Mouse (Mus musculus): ENCODE data around the gene Cfap44.

Cfap44 gene

GRCm38 (mm10) chr16:44394577-44395243, at the start of gene Cfap44:
Cfap44 (plus strand) TSS chr16:44394796.
- peak; percentile 88 for DNase-seq

- DNase-seq = peak; percentile 97
These were observed 47.3 kb upstream of the Cfap44 start, which contains the start of gene Spice1 for GRCm38 (mm10) chr16:44347071-44347901. Spice1 (plus strand) TSS chr16:44347121.

- DNase-seq = no peak
These were observed 44.7 kb upstream of the Cfap44 start for GRCm38 (mm10) chr16:44349801-44350397.

- DNase-seq = no peak
These were observed 38.3 kb upstream of the Cfap44 start for GRCm38 (mm10) chr16:44356291-44356690.

GRCm38 (mm10) chr16:44357571-44358268, 36.9 kb upstream of the Cfap44 start:
- DNase-seq = peak; percentile 85

GRCm38 (mm10) chr16:44361921-44362890, 32.4 kb upstream of the Cfap44 start:
- DNase-seq = peak; percentile 48

GRCm38 (mm10) chr16:44365522-44365921, 29.1 kb upstream of the Cfap44 start:
- DNase-seq = no peak

GRCm38 (mm10) chr16:44375459-44375858, 19.1 kb upstream of the Cfap44 start:
- DNase-seq = no peak

- no peak for DNase-seq
These were observed 14.6 kb upstream of the Cfap44 start for GRCm38 (mm10) chr16:44380006-44380405.

GRCm38 (mm10) chr16:44381578-44381977, 13.0 kb upstream of the Cfap44 start:
- DNase-seq = no peak

GRCm38 (mm10) chr16:44383549-44383948, 11.0 kb upstream of the Cfap44 start:
- no peak for DNase-seq

- no peak for DNase-seq
These were observed 10.3 kb upstream of the Cfap44 start for GRCm38 (mm10) chr16:44384251-44384650.

GRCm38 (mm10) chr16:44391877-44392548, 2.6 kb upstream of the Cfap44 start:
- DNase-seq = peak; percentile 25

GRCm38 (mm10) chr16:44404933-44405332, 10.3 kb downstream of the Cfap44 start:
- DNase-seq = no peak

GRCm38 (mm10) chr16:44407211-44407610, 12.6 kb downstream of the Cfap44 start:
- no peak for DNase-seq

- no peak for DNase-seq
These were observed 13.7 kb downstream of the Cfap44 start for GRCm38 (mm10) chr16:44408290-44408689.

- no peak for DNase-seq
These were observed 15.6 kb downstream of the Cfap44 start for GRCm38 (mm10) chr16:44410176-44410575.

- no peak for DNase-seq
These were observed 23.0 kb downstream of the Cfap44 start for GRCm38 (mm10) chr16:44417596-44417995.

- DNase-seq = no peak
These were observed 27.1 kb downstream of the Cfap44 start for GRCm38 (mm10) chr16:44421735-44422134.

- no peak for DNase-seq
These were observed 28.9 kb downstream of the Cfap44 start for GRCm38 (mm10) chr16:44423499-44423898.

GRCm38 (mm10) chr16:44428456-44428855, 33.9 kb downstream of the Cfap44 start:
- no peak for DNase-seq
